Mouse (Mus musculus): ENCODE measurements around the gene Tmem106a.
A peak's percentile ranks its signal among the peaks of the same experiment; 100 is the strongest.
"Not testable (repeated sequence)": the region's sequence is repeated elsewhere in the genome, so short reads cannot be mapped to it uniquely, and the experiment has no call there.

Tmem106a gene

DNA sequence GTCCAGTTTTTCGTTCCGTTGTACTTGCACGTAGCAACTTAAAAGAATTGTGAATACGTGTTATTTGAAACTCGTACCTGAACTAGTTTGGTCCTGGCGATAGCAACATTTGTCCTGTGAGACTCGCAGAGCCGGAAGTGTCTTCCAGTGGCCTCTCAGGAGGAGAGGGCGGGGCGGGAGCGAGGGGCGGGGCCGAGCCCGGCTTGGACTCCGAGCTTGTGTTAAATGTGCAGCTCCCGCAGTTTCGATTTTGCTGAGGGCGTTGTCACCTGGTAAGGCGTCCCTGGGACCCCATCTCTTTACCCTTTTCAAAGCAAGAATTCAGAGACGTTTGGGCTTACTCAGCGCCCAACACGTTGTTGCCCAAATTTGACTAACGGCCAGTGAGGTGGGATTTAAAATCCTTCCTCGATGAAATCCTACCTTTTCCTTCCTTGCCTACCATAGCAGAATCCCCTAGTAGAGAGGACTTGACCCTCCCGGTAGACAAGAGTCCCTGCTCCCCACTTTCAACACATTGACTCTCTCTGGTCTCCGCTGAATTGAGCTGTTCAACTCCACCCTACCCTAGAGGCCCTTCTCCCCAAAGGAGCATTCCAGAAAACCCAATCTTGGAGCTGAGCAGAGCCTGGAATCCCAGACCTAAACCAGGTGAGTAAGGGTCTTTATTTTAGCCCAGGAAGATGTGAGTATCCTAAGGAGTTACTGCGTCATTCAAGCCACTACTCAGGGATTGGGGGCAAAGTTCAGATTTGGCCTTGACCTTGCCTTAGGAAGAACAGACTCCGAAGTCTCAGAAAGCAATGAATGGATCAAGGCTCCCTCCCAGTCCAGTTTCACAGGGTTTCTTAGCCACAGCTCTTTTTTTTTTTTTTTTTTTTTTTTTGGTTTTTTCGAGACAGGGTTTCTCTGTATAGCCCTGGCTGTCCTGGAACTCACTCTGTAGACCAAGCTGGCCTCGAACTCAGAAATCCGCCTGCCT is at the start of gene Tmem106a:
Tmem106a (plus strand) TSS at position 189 of the 982 bp plus-strand sequence.
- DNase-seq (ENCODE audit: low spot score in 2 of 2), result peak; percentile 51 to 77

GRCm38 (mm10) chr11:101543533-101543932 is 38.5 kb upstream of the Tmem106a start:
- DNase-seq (ENCODE audit: low spot score in 2 of 2), result no peak

GRCm38 (mm10) chr11:101544132-101544531 is 37.9 kb upstream of the Tmem106a start:
- DNase-seq (ENCODE audit: low spot score in 2 of 2), result no peak

GRCm38 (mm10) chr11:101548526-101548925 is 33.5 kb upstream of the Tmem106a start:
- no peak for DNase-seq (ENCODE audit: low spot score in 2 of 2)

DNA sequence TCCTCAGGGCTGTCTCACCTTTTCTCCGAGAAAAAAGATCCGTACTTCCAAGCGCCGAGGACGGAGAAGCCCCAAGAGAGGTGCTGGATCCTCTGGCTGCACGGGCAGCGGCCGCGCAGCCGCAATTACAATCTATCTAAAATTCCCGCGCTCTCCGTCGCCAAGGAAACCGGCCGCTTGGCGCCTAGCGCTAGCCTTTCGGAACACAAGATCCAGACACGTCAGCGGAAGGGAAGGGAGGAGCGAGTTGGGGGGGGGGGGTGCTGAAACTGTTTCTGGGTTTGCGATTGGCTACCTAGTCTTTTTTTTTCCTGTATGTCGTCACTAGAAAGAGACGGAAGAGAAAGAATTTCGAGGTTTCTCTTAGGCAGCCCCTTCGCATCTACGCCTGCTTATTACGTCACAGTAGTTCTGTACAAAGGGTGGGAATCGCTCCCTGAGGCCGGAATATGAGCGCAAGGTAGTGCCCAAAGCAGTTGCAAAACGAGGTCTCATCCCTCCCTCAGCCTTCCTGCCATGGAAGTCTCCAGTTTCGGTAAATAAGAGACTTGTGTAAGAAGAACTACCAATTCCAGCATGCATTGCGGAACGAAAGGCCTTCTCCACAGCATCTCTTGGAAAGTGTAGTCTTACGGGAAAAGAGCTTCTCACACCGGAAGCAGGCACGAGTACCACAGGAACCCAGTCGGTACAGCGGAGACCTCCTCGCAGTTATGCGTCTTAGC is 30.1 kb upstream of the Tmem106a start, which contains the start of the genes Brca1 and Nbr1:
Brca1 (minus strand) TSS at position 205 of the 725 bp plus-strand sequence.
Nbr1 (plus strand) TSS at position 399 of the 725 bp plus-strand sequence.
- DNase-seq (ENCODE audit: low spot score in 2 of 2), result peak; percentile 86 to 96

DNA sequence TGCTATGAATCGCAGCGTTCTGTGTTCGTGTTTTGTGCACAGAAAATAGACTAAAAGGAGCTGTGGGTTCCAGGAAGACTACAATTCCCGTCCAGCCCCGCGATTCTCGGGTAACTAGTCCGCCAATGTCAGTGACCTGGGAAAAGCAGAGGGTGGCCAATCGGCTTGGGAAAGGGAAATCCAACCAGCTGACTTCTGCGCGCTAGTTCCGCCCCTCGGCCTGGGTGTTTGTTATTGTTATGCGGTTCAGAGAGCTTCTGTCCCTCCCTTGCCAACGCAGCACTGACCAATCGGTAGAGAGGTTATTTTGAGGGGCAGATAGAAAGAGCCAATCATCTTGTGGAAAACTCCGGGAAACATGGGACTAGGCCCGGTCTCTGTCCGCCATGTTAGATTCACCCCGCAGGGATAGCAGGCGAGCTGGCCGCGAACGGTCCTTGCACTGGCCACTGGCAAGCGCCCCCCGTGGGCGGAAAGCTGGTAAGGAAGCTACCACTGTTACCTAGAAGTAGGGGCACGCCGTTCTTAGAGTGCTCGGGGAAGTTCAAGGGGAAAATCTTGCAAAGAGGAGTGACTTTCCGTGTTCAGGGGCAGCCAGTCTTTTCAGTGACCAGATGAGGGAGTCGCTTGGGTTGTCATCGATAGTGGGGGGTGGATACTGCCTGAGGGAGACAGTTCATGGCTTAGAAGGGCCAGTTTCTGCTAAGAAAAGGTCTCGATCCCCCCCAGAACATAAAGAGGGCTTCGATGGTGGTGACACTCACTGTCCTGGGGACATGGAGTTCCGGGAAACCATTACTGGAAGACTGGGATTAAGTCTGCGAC is 29.4 kb upstream of the Tmem106a start:
- DNase-seq (ENCODE audit: low spot score in 2 of 2), result peak; percentile 90 to 96

GRCm38 (mm10) chr11:101553354-101553930 is 28.6 kb upstream of the Tmem106a start:
- DNase-seq (ENCODE audit: low spot score in 2 of 2), result peak in 1 of 2 experiments; percentile 18

- DNase-seq (ENCODE audit: low spot score in 2 of 2), result no peak
These were observed 25.5 kb upstream of the Tmem106a start for GRCm38 (mm10) chr11:101556541-101556940.

DNA sequence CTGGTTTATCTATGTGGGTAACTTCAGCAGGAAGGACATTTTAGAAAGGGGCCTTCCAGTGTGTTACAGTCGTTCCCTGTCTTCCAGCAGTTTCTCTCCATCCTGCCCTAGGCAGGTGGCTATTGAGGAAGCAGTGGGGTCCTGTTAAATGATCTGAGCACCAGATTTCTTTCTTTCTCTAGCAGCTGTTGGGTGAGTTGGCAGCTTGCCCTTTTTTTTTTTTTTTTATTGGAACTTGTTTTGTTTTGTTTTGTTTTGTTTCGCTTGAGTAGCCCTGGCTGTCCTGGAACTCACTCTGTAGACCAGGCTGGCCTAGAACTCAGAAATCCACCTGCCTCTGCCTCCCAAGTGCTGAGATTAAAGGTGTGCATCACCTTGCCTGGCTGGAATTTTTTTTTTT is 25.1 kb upstream of the Tmem106a start:
- no peak for DNase-seq (ENCODE audit: low spot score in 2 of 2)

- peak; percentile 36 to 73 for DNase-seq (ENCODE audit: low spot score in 2 of 2)
These were observed 19.7 kb upstream of the Tmem106a start for GRCm38 (mm10) chr11:101562391-101562790.

DNA sequence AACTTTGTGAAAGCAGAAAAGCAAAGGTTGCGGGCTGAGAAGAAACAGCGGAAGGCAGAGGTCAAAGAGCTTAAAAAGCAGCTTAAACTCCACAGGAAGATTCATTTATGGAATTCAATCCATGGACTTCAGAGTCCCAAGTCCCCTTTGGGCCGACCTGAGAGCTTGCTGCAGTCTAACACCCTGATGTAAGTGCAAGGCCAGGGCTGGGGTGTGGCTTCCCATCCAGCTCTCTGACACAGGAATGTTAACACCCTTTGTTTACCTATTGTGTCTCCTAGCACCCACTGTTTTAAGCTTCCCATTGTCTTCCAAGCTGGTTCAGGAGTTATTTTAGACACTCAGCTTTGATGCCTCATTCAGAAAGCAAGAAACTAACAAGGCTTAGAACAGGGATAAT is 13.6 kb upstream of the Tmem106a start:
- DNase-seq (ENCODE audit: low spot score in 2 of 2), result no peak

GRCm38 (mm10) chr11:101576116-101576515 is 5.9 kb upstream of the Tmem106a start:
- no peak for DNase-seq (ENCODE audit: low spot score in 2 of 2)

GRCm38 (mm10) chr11:101581081-101581764 is 819 bp upstream of the Tmem106a start:
- DNase-seq (ENCODE audit: low spot score in 2 of 2), result no peak

DNA sequence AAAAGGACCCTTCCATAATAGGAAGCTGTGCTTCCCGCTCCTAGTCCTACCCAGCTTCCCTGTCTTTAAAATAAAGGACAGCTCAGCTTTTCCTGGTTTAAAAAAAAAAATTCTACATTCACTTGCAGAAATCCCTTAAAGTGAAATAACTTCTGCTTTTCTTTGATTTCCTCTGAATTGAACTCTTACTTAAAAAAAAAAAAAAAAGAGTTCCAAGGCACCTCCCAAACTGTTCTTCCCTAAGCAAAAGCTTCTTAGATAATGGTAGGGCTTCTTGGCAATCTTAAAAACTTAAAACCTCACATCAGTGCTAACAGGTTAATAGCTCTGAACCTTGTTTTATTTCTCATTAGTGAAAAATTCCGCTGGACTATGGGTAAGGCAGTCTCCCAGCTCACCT is 1.2 kb downstream of the Tmem106a start:
- DNase-seq (ENCODE audit: low spot score in 2 of 2), result no peak

DNA sequence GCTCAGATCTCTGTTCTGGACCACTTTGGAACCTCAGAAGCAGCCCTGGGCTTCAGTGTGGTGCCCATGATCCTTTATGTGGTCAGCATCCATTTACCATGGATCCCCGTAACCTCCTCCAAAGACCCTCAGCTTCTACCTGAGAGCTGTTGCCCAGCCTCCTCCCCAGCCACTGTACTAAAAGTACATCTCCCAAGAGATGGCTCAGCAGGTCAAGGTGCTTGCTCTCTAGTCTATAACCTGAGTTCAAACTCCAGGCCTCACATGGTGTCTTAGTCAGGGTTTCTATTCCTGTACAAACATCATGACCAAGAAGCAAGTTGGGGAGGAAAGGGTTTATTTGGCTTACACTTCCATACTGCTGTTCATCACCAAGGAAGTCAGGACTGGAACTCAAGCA is 3.0 kb downstream of the Tmem106a start:
- DNase-seq (ENCODE audit: low spot score in 2 of 2), result not testable (repeated sequence)

DNA sequence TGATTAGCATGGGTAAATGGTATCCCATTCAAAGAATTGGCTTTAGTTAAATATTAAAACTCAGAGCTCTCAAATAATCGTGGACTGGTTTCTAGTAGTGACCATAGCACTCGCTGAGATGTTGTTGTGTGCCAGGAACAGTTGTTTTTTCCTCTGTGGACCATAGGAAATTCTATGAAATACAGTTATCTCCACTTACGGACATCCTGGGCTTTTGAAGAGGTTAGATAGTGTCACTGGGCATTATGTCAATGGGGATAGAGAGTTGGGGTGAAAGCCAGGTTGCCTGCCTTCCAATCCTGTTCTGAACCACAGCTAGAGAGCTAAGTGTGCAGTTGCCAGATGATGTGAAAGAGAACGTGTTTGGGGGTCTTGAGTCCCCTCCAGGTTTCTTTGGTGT is 3.8 kb downstream of the Tmem106a start:
- DNase-seq (ENCODE audit: low spot score in 2 of 2), result no peak

GRCm38 (mm10) chr11:101587676-101588075 is 5.6 kb downstream of the Tmem106a start:
- no peak for DNase-seq (ENCODE audit: low spot score in 2 of 2)

DNA sequence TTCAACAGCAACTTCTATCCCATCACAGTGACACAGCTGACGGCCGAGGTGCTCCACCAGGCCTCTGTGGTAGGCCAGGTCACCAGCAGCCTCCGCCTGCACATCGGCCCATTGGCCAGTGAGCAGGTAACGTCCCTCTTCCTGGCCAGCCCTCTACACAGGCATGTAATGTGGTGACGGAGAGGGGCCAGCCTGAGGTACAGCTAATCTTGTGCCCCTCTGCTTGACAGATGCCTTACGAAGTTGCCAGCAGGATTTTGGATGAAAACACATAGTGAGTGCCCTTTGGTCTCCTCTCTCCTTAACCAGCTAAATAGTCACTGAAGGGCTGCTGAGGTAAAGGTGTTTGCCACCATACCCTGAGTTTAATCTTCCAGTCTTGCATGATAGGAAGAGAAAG is 6.8 kb downstream of the Tmem106a start:
- no peak for DNase-seq (ENCODE audit: low spot score in 2 of 2)

DNA sequence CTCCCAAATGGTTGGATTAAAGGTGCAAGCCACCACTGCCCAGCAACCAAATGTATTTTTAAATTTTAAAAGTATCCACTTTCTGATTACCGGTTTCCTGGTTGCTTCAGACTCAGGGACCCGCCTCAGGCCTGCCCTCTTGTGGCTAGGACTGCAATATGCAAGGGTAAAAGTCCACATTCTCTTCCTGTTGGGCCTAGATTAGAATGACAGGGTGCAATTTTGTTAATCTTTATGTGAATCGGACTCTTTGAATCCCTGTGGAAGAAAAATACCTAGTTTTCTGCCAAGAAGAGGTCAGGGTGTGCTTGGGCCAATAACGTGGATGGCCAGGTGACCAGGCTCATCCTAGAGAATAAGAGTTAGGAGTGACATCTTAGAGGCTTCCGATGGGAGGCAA is 7.4 kb downstream of the Tmem106a start:
- peak; percentile 38 to 80 for DNase-seq (ENCODE audit: low spot score in 2 of 2)

GRCm38 (mm10) chr11:101589989-101590624 is 8.1 kb downstream of the Tmem106a start:
- no peak for DNase-seq (ENCODE audit: low spot score in 2 of 2)

Measured in spleen, postnatal 10 days (tissue).